Mouse (Mus musculus) liver, postnatal 0 days (tissue): ENCODE results near the gene Rtp3. TPM values are rescaled to one million over a fixed set of nuclear protein-coding genes. Genes with fewer than 3 reads are reported as not detected.
A peak's percentile ranks its signal among the peaks of the same experiment; 100 is the strongest.

ENCODE experiments used
- ATAC-seq: fragments of 200-750 bp; cut with Nextera tagmentation; 2 replicates; pipeline ENCODE4 v1.8.0; 2017; ENCODE audit warnings: mild to moderate bottlenecking, moderate library complexity
- DNase-seq: peaks from one replicate; pipeline ENCODE4 v3.0.0-alpha.2; 2016
- H3K27ac ChIP-seq: fragments of 300-500 bp; sonication (generic); 2 replicates; pipeline ENCODE4 v1.5.1; 2014; ENCODE audit warnings: antibody characterized with exemption, moderate library complexity, mild to moderate bottlenecking, low read depth
- H3K27me3 ChIP-seq: fragments of 300-500 bp; sonication (generic); 2 replicates; pipeline ENCODE4 v1.6.1; 2014; ENCODE audit warnings: low read length, control low read depth, mixed read lengths; ENCODE audit not compliant: insufficient read depth
- H3K36me3 ChIP-seq: fragments of 300-500 bp; sonication (generic); replicated peaks from 2 replicates; pipeline ENCODE4 v1.6.1; 2014; ENCODE audit warnings: mild to moderate bottlenecking, control low read depth, low read length, moderate library complexity, mixed read lengths; ENCODE audit not compliant: insufficient read depth
- H3K4me1 ChIP-seq: fragments of 300-500 bp; sonication (generic); 2 replicates; pipeline ENCODE4 v1.6.1; 2014; ENCODE audit warnings: antibody characterized with exemption, mild to moderate bottlenecking, control low read depth; ENCODE audit not compliant: insufficient read depth
- H3K4me2 ChIP-seq: fragments of 300-500 bp; sonication (generic); 2 replicates; pipeline ENCODE4 v1.6.1; 2014; ENCODE audit warnings: low read depth, mild to moderate bottlenecking, low read length, moderate library complexity, mixed read lengths
- H3K4me3 ChIP-seq: fragments of 300-500 bp; sonication (generic); 2 replicates; pipeline ENCODE4 v1.5.1; 2014; ENCODE audit warnings: low read depth, low read length
- H3K9ac ChIP-seq: fragments of 300-500 bp; sonication (generic); replicated peaks from 2 replicates; pipeline ENCODE4 v1.6.1; 2014; ENCODE audit warnings: mild to moderate bottlenecking, moderate library complexity
- H3K9me3 ChIP-seq: fragments of 300-500 bp; sonication (generic); 2 replicates; pipeline ENCODE4 v1.6.1; 2016; ENCODE audit warnings: mild to moderate bottlenecking, control low read depth, low read length, mixed read lengths
- CTCF ChIP-seq: sonication (generic); IDR thresholded peaks from 2 replicates; pipeline ENCODE4 v1.5.1; 2016; ENCODE audit warnings: antibody characterized with exemption, low read depth
- EP300 ChIP-seq: IDR thresholded peaks from 2 replicates; pipeline ENCODE4 v1.6.1; 2016; ENCODE audit warnings: antibody characterized with exemption, low read depth, mild to moderate bottlenecking
- whole genome bisulfite sequencing: fragments of 180-500 bp; shearing (Covaris S2); extraction: QIAGEN DNeasy Blood & Tissue Kit; methylation state at CpG from one replicate; pipeline ENCODE4 v1.1.7; 2014; ENCODE audit not compliant: insufficient replicate concordance; 5-methylcytosine and 5-hydroxymethylcytosine counted together
- polyA plus RNA-seq: library from polyadenylated mRNA; unstranded; fragments of >200 nt; fragmentation: Nextera tagmentation; extraction: Ambion mirVana; gene quantifications from 2 replicates; pipeline ENCODE4 v1.2.1, GENCODE M21; 2015

Gene Rtp3
- polyA plus RNA-seq, 1 experiment from 2014 or later, result 11.6 TPM

- Histone ChIP-seq H3K27ac (no peak overlapping the region), H3K9me3 (no peaks in the 10 kb centered on the region), H3K4me2 (no peak overlapping the region), H3K9ac (no peak overlapping the region), H3K27me3 (0 out of 2 replicates have a peak, but pooled peaks cover 2% of the 10 kb centered on the region), H3K36me3 (no peaks in the 10 kb centered on the region), H3K4me3 (no peak overlapping the region), H3K4me1 (no peaks in the 10 kb centered on the region; the same call in 1 of the 2 replicates)
- TF ChIP-seq EP300, result no peak
- TF ChIP-seq CTCF, result no peak
- DNase-seq (no peak), ATAC-seq (no peak)
- WGBS, result 43% methylated on average over 6 of the region's 6 CpGs
These were observed 38.0 kb downstream of the Rtp3 start for GRCm38 (mm10) chr9:110952398-110952797.

GRCm38 (mm10) chr9:110951866-110952265 lies 38.5 kb downstream of the Rtp3 start:
- WGBS, result 72% methylated on average over 13 of the region's 13 CpGs
- Histone ChIP-seq H3K27ac (no peak overlapping the region), H3K4me1 (no peaks in the 10 kb centered on the region; the same call in 1 of the 2 replicates), H3K9me3 (no peaks in the 10 kb centered on the region), H3K27me3 (peaks cover 7% of the 10 kb centered on the region; the same call in 1 of the 2 replicates), H3K4me3 (no peak overlapping the region), H3K4me2 (no peak overlapping the region), H3K9ac (no peak overlapping the region), H3K36me3 (no peaks in the 10 kb centered on the region)
- DNase-seq (no peak), ATAC-seq (peak; percentile 26; the same call in 1 of the 2 replicates)
- TF ChIP-seq CTCF, result no peak
- TF ChIP-seq EP300, result no peak

GRCm38 (mm10) chr9:110951397-110951796 lies 39.0 kb downstream of the Rtp3 start, which contains the start of gene Lrrc2:
TSS of gene Lrrc2 (plus strand) at chr9:110951545.
- WGBS, result 62% methylated on average over 11 of the region's 11 CpGs

GRCm38 (mm10) chr9:110950109-110950508 lies 40.3 kb downstream of the Rtp3 start:
- WGBS, result 86% methylated on average over 3 of the region's 3 CpGs
- Histone ChIP-seq H3K27me3 (peaks cover 18% of the 10 kb centered on the region), H3K36me3 (no peaks in the 10 kb centered on the region), H3K9ac (no peak overlapping the region), H3K27ac (no peak overlapping the region), H3K4me2 (no peak overlapping the region), H3K4me3 (no peak overlapping the region), H3K9me3 (no peaks in the 10 kb centered on the region), H3K4me1 (no peaks in the 10 kb centered on the region; the same call in 1 of the 2 replicates)
- no peak for DNase-seq
- no peak for ATAC-seq
- TF ChIP-seq EP300 (no peak), CTCF (no peak)

More at GRCm38 (mm10) chr9:110951397-110951796, 39.0 kb downstream of the Rtp3 start, which contains the start of gene Lrrc2:
- no peak for ATAC-seq
- H3K4me2 ChIP-seq, result no peak within 1 kb of the TSS
- H3K27ac ChIP-seq, result no peak within 1 kb of the TSS
- H3K27me3 ChIP-seq, result peaks cover 12% of the 10 kb centered on the region; the same call in 1 of the 2 replicates
- no peak for TF ChIP-seq CTCF
- TF ChIP-seq EP300, result no peak
- H3K4me3 ChIP-seq, result no peak within 1 kb of the TSS
- no peak for DNase-seq
- no peaks in the 10 kb centered on the region for H3K36me3 ChIP-seq
- no peaks in the 10 kb centered on the region for H3K9me3 ChIP-seq
- no peaks in the 10 kb centered on the region; the same call in 1 of the 2 replicates for H3K4me1 ChIP-seq
- H3K9ac ChIP-seq, result no peak within 1 kb of the TSS

GRCm38 (mm10) chr9:110948813-110949310 lies 41.5 kb downstream of the Rtp3 start:
- DNase-seq (no peak), ATAC-seq (no peak)
- no peak overlapping the region for H3K4me3 ChIP-seq
- TF ChIP-seq CTCF (no peak), EP300 (no peak)
- H3K9ac ChIP-seq, result no peak overlapping the region
- H3K9me3 ChIP-seq, result no peaks in the 10 kb centered on the region
- H3K4me2 ChIP-seq, result no peak overlapping the region
- no peaks in the 10 kb centered on the region for H3K36me3 ChIP-seq
- 50% methylated on average over 8 of the region's 8 CpGs for WGBS
- peaks cover 23% of the 10 kb centered on the region for H3K27me3 ChIP-seq
- H3K4me1 ChIP-seq, result no peaks in the 10 kb centered on the region; the same call in 1 of the 2 replicates
- H3K27ac ChIP-seq, result no peak overlapping the region

- Histone ChIP-seq H3K27me3 (peaks cover 23% of the 10 kb centered on the region), H3K4me3 (no peak overlapping the region), H3K9ac (no peak overlapping the region), H3K27ac (no peak overlapping the region), H3K4me1 (no peaks in the 10 kb centered on the region), H3K9me3 (no peaks in the 10 kb centered on the region), H3K4me2 (no peak overlapping the region), H3K36me3 (no peaks in the 10 kb centered on the region)
- ATAC-seq (no peak), DNase-seq (no peak)
- WGBS, result 68% methylated on average over 6 of the region's 6 CpGs
- TF ChIP-seq EP300 (no peak), CTCF (no peak)
These were observed 42.5 kb downstream of the Rtp3 start for GRCm38 (mm10) chr9:110947900-110948299.

- H3K4me3 ChIP-seq, result no peak overlapping the region
- TF ChIP-seq CTCF (no peak), EP300 (no peak)
- ATAC-seq (no peak), DNase-seq (no peak)
- peaks cover 23% of the 10 kb centered on the region for H3K27me3 ChIP-seq
- WGBS, result 46% methylated on average over 6 of the region's 6 CpGs
- H3K27ac ChIP-seq, result no peak overlapping the region
- no peak overlapping the region for H3K9ac ChIP-seq
- H3K9me3 ChIP-seq, result no peaks in the 10 kb centered on the region
- no peak overlapping the region for H3K4me2 ChIP-seq
- H3K36me3 ChIP-seq, result no peaks in the 10 kb centered on the region
- no peaks in the 10 kb centered on the region for H3K4me1 ChIP-seq
These were observed 43.1 kb downstream of the Rtp3 start for GRCm38 (mm10) chr9:110947261-110947661.
